In genomic region chrX:96096513-96097210, GRCm38 (mm10) we compare ENCODE assay signal across 8 mouse cellular contexts. TPM values are rescaled to one million over a fixed set of nuclear protein-coding genes. Genes with fewer than 3 reads are reported as not detected.
DNase-seq lines count a peak whose midpoint lies in the region; ATAC-seq lines count a peak whose summit lies in the region.

No protein-coding gene starts in this region.

- H3K36me3 ChIP-seq in hindbrain, embryonic 11.5 days (ENCODE audit: control insufficient read depth, insufficient read depth, low read length): no peaks in the 10 kb centered on the region
- no peaks in the 10 kb centered on the region for H3K36me3 ChIP-seq in midbrain, embryonic 16.5 days (ENCODE audit: control insufficient read depth, insufficient read depth, low read length)

- H3K27me3 ChIP-seq in hindbrain, embryonic 11.5 days (ENCODE audit: control insufficient read depth, insufficient read depth, low read length): no peaks in the 10 kb centered on the region; the same call in 1 of the 2 replicates
- no peaks in the 10 kb centered on the region for H3K27me3 ChIP-seq in midbrain, embryonic 16.5 days (ENCODE audit: control insufficient read depth, insufficient read depth, low read depth, low read length)

- H3K27ac ChIP-seq in hindbrain, embryonic 11.5 days (ENCODE audit: low read depth, low read length): no peak overlapping the region
- no peak overlapping the region for H3K27ac ChIP-seq in midbrain, embryonic 16.5 days (ENCODE audit: low read length)

- peak; percentile 81 for DNase-seq in CD4-positive helper T cell, adult 2 months (ENCODE audit: low read depth, low spot score)
- DNase-seq in adipocyte (ENCODE audit: low spot score) (peak; percentile 52), liver (peak; percentile 80)
- DNase-seq in hindbrain, embryonic 11.5 days (ENCODE audit: low spot score): peak; percentile 67
- peak; percentile 16 to 41 for DNase-seq in thymus, adult 18-20 months
- no peak for DNase-seq in right cerebral cortex, postnatal 25 days

- H3K9ac ChIP-seq in hindbrain, embryonic 11.5 days (ENCODE audit: low read depth, low read length): peak overlapping the region; percentile 62
- 0 out of 2 replicates have a peak overlapping the region, but pooled peaks have one; percentile 21 for H3K9ac ChIP-seq in midbrain, embryonic 16.5 days (ENCODE audit: low read depth, low read length)

- WGBS in hindbrain, embryonic 11.5 days: 17% methylated on average over 15 of the region's 15 CpGs
- WGBS in midbrain, embryonic 16.5 days: 10% methylated on average over 15 of the region's 15 CpGs

- peak; percentile 56 for ATAC-seq in erythroid progenitor cell, adult 5-6 weeks (replicated peaks; ENCODE audit: low FRiP score, poor library complexity, severe bottlenecking)
- peak; percentile 62 for ATAC-seq in hindbrain, embryonic 11.5 days (ENCODE audit: low FRiP score)
- ATAC-seq in midbrain, embryonic 16.5 days: peak; percentile 58; the same call in 1 of the 2 replicates

- H3K4me1 ChIP-seq in hindbrain, embryonic 11.5 days (replicated peaks; ENCODE audit: control insufficient read depth, insufficient read depth, low read length): no peaks in the 10 kb centered on the region
- no peaks in the 10 kb centered on the region for H3K4me1 ChIP-seq in midbrain, embryonic 16.5 days (ENCODE audit: control insufficient read depth, insufficient read depth, low read length)

- peak overlapping the region; percentile 33 for H3K4me2 ChIP-seq in hindbrain, embryonic 11.5 days (replicated peaks; ENCODE audit: low read depth, low read length)
- H3K4me2 ChIP-seq in midbrain, embryonic 16.5 days (ENCODE audit: low read length): peak overlapping the region; percentile 70

- peak overlapping the region; percentile 44 for H3K4me3 ChIP-seq in hindbrain, embryonic 11.5 days (ENCODE audit: low read depth, low read length)
- H3K4me3 ChIP-seq in midbrain, embryonic 16.5 days (ENCODE audit: low read depth, low read length): peak overlapping the region; percentile 42

- no peaks in the 10 kb centered on the region for H3K9me3 ChIP-seq in hindbrain, embryonic 11.5 days (ENCODE audit: control insufficient read depth, low read length)
- H3K9me3 ChIP-seq in midbrain, embryonic 16.5 days (replicated peaks; ENCODE audit: control insufficient read depth, low read length, poor library complexity, severe bottlenecking): no peaks in the 10 kb centered on the region

RNA-seq across cellular contexts. Expression of gene Msn, which starts 0.8 kb away (rescaled TPM):
- total RNA-seq in erythroid progenitor cell, adult 5-6 weeks (2015; ENCODE audit: low replicate concordance): 112 and 147 TPM in 2 replicates
- 39.1 and 42.7 TPM in 2 replicates for total RNA-seq in erythroid progenitor cell, adult 5-6 weeks (2017; ENCODE audit: low replicate concordance)
- 101 and 118 TPM in 2 replicates for polyA plus RNA-seq in hindbrain, embryonic 11.5 days (2014; fragmentation: Nextera tagmentation; extraction: Ambion mirVana)
- 27.2 and 28.4 TPM in 2 replicates for polyA plus RNA-seq in midbrain, embryonic 16.5 days (2015; fragmentation: Nextera tagmentation; extraction: Ambion mirVana)
